Mouse (Mus musculus): ENCODE data around the gene Macc1. TPM values are rescaled to one million over a fixed set of nuclear protein-coding genes. Genes with fewer than 3 reads are reported as not detected.

Gene Macc1
- polyA plus RNA-seq (2017; shearing (Covaris generic)): not detected

GRCm38 (mm10) chr12:119313970-119314369 is at the start of gene Macc1:
Gene Macc1, plus strand, starts transcription at chr12:119314270.

Other genes starting within 250 kb of the Macc1 start
- gene Itgb8, start 75.5 kb upstream of the Macc1 start, polyA plus RNA-seq (2017; shearing (Covaris generic)): 12.2 TPM